Mouse (Mus musculus) olfactory bulb, adult 2 months (tissue): ENCODE measurements around the gene Slc1a5. TPM values are rescaled to one million over a fixed set of nuclear protein-coding genes. Genes with fewer than 3 reads are reported as not detected.

ENCODE experiments used
- H3K27ac ChIP-seq: fragments of 200-500 bp; 2 replicates; pipeline ENCODE4 v1.5.1; 2012; ENCODE audit warnings: low read depth, low read length; ENCODE audit not compliant: insufficient read depth
- H3K4me1 ChIP-seq: fragments of 200-500 bp; 2 replicates; pipeline ENCODE4 v1.6.1; 2012; ENCODE audit warnings: low read length; ENCODE audit not compliant: control insufficient read depth, insufficient read depth
- H3K4me3 ChIP-seq: fragments of 200-500 bp; 2 replicates; pipeline ENCODE4 v1.5.1; 2012; ENCODE audit warnings: mild to moderate bottlenecking, low read depth, low read length, moderate library complexity; ENCODE audit not compliant: insufficient read depth
- CTCF ChIP-seq: fragments of 200-500 bp; IDR thresholded peaks from 2 replicates; pipeline ENCODE4 v1.5.1; 2012; ENCODE audit warnings: low read depth, mild to moderate bottlenecking, low read length, moderate library complexity; ENCODE audit not compliant: insufficient read depth
- POLR2A ChIP-seq: fragments of 200-500 bp; IDR thresholded peaks from 2 replicates; pipeline ENCODE4 v1.6.1; 2012; ENCODE audit warnings: mild to moderate bottlenecking, low read depth, low read length, moderate library complexity; ENCODE audit not compliant: insufficient read depth
- WGBS: fragments of 180-500 bp; shearing (Covaris S2); methylation state at CpG from one replicate; pipeline ENCODE4 v1.1.7; 2018; 5-methylcytosine and 5-hydroxymethylcytosine counted together
- polyA plus RNA-seq: library from polyadenylated mRNA; stranded (reverse); fragments of >200 nt; gene quantifications from 2 replicates; pipeline ENCODE4 v1.2.4, GENCODE M21; 2012; ENCODE audit warnings: low replicate concordance; ENCODE audit not compliant: missing spikeins, insufficient read depth, insufficient read length

The Slc1a5 gene
- polyA plus RNA-seq, 1 experiment: not detected

DNA sequence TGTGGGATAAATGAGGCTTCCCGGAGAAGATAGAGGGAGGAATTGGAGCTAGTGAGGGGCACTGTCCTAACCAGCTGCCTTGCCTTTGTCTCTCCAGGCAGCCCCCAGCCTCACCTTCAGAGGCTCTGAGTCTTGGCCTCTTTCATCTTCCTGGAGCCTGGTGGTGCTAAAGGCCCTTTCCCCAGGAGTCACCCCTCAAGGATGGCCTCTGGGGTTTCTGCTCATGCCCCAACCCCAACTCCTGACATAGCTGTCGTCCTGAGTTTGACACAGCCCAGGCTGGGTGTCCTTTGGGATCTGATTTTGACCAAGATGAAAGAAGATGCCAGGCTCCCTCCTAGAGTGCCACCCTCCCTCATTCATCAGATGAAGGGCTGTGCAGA lies 59.0 kb downstream of the Slc1a5 start:
- Histone ChIP-seq H3K4me3 (no peak overlapping the region), H3K4me1 (peaks cover 43% of the 10 kb centered on the region), H3K27ac (no peak overlapping the region)
- 82% methylated on average over 2 of the region's 2 CpGs for WGBS
- no peak for TF ChIP-seq CTCF
- TF ChIP-seq POLR2A: no peak

DNA sequence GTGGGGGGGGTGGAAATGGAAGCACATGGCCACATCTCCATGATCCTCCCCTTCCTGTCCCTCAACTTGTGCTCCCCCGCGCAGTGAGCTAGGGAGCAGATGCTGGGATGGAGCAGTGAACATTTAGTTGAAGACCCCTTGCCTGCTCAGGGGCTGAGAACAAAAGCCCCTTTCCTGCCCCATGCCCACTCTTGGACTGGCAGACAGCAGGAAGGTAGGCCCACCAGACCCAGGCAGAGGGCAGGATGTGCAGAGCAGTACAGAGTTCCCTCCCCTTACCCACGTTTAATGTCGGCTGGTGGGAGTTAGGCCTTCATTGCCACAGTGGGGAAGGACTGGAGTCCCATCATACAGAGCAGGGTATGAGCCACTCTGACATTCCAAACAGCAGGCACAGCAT lies 59.9 kb downstream of the Slc1a5 start:
- Histone ChIP-seq H3K4me1 (peaks cover 48% of the 10 kb centered on the region), H3K27ac (no peak overlapping the region), H3K4me3 (no peak overlapping the region)
- WGBS: 71% methylated on average over 4 of the region's 4 CpGs
- TF ChIP-seq POLR2A (no peak), CTCF (no peak)

DNA sequence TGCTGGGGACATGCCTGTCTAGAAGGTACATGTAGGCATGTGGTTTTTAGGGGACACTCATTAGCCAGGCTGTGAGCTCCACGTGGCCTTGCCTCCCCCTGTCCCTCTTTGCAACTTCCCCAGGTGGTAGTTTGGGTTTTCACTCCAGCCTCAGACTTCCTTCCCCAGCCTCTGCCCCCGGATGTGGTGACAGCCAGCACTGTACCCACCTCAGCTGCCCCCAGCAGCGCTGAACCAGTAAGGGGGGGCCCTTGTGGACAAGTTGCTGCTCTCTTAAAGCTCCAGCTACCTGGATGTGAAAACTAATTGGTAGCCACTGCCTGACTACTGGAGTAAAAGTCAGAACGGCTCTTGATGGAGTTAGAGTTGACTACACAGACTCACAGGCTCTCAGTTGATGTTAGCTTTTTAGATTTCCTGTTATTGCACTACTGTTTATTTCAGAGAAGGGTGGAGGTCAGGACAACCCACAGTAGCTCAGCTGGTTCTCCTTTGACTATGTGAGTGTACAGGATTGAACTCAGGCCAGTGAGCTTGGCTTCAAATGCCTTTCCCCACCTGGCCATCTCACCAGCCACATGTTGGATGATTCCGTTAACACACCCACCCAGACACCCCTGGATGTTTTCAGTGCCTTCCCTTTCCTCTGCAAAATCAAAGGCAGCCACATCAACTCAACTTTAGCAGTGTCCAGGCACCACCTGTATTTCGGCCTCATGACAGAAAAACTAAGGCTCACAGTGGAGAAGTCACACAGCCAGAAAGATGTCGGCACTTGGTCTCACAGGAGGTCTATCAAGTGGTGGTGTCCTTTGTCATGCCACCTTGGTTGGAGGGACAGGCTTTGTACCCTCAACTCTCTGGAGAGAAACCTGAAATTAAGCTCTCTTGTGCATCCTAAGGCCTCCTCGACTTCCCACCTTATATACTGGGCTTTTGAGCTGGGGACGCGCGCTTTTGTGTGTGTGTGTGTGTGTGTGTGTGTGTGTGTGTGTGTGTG lies 60.7 kb downstream of the Slc1a5 start:
- H3K4me1 ChIP-seq: peaks cover 48% of the 10 kb centered on the region
- peak overlapping the region; percentile 53 for H3K4me3 ChIP-seq
- TF ChIP-seq POLR2A (no peak), CTCF (no peak)
- WGBS: 40% methylated on average over 11 of the region's 11 CpGs
- H3K27ac ChIP-seq: peak overlapping the region; percentile 16; the same call in 1 of the 2 replicates

DNA sequence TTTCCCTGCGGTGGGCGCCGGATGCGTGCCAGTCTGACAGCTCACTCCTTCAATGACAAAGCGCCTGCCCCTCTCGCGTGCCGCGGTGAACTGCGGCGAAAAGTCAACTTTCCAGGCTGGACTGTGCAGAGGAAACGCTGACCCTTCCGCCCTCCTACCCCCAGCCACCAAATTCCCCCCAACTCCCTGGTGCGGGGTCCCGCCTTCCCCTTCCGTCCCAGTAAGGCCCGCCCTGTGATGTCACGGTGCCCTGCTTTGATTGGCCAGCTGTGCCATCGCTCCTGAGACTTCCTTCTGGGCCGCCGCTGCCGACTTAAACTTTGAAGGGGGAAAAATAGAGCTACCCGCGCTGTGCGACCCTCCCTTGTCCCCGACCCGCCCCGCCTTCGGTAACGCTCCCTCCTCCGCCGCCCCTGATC lies 61.5 kb downstream of the Slc1a5 start, which contains the start of gene Prkd2:
Prkd2 (plus strand) TSS at position 258 of the 419 bp plus-strand sequence.
- H3K4me3 ChIP-seq: peak within 1 kb of the TSS; percentile 53
- TF ChIP-seq POLR2A: peak; percentile 26; the same call in 1 of the 2 replicates
- no peak for TF ChIP-seq CTCF
- peak within 1 kb of the TSS; percentile 16; the same call in 1 of the 2 replicates for H3K27ac ChIP-seq
- H3K4me1 ChIP-seq: peaks cover 46% of the 10 kb centered on the region
- under 1% methylated on average over 32 of the region's 32 CpGs for WGBS

DNA sequence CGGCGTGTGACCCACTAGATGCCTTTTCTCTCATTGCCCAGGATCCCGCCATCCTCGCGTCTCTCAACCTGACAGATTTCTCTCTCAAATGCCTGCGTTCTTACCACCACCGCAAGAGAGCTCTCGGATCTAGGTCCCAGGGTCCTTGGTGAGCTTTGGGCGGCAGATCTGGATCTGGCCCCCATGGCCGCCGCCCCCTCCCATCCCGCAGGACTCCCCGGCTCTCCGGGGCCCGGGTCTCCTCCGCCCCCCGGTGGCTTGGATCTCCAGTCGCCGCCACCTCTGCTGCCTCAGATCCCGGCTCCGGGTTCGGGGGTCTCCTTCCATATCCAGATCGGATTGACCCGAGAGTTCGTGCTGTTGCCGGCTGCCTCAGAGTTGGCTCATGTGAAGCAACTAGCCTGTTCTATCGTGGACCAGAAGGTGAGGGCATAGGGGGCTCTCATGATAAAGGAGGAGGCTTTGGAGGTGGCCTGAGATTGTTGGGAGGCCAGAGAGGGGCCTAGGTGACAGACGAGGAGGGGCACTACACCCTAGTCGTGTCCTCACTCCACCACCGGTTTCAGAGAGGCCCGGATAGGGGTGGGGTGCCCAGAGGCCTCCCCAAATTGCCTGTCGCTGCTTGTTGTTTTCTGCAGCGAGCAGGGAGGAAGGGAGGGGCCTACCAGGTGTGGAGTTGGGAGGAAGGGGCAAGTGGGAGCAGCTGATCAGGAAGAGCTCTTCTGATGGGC lies 62.5 kb downstream of the Slc1a5 start:
- WGBS: 6% methylated on average over 33 of the region's 33 CpGs
- Histone ChIP-seq H3K4me3 (peak overlapping the region; percentile 53), H3K27ac (no peak overlapping the region; the same call in 1 of the 2 replicates), H3K4me1 (peaks cover 37% of the 10 kb centered on the region)
- TF ChIP-seq POLR2A (no peak), CTCF (no peak)

DNA sequence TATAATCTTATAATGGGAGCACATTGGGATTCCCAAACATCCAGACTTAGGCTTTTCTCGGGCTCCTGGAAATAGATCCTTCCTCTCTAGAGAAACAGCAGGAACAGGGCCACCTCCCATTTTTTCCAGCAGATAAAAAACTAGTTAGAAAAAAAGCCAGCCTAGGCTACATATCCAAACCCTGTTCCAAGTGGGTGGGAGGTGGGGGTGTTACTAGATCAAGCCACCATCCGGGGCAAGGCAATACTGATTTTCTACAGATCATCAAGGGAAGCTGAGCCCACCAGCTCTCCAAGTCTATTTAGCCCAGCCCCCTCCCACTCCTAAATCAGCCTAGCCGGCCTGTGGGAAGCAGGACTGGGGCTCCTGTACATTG lies 63.5 kb downstream of the Slc1a5 start:
- TF ChIP-seq CTCF: no peak
- TF ChIP-seq POLR2A: no peak

DNA sequence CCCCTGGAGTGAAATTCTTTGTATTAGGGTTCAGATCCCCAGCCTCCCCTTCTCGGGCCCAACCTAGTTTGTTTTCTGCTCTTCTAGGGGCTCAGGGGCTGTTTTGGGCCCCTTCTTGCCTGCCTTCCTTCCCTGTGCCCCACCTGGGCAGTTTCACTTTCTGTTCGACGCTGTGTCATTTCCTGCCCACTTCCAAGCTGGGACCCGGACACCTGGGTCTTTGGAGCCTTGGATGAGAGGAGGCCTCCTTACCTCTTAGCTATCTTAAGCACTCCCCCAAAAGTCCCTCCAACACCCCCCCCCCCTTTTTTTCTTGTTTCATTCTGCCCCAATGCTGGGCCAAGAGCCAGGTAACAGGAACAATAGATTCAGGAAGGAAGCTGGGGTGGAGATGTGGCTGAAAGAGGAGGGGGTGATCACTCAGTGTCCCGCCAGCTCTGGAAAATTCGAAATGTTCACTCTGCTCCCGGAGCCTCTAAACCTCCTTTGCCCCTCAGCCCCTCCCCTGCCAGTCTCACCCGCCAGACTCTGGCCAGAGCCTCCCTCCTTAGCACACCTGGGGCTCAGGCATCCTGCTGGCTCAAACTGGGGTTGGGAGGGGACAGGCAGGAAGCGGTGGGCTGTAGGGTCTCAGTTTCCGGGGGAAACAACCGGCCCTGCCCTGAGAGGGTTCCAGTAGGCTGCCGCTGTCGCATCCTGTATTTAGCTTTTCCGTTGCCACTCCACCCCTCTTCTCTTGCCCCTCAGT lies 64.1 kb downstream of the Slc1a5 start:
- Histone ChIP-seq H3K27ac (no peak overlapping the region; the same call in 1 of the 2 replicates), H3K4me1 (peaks cover 35% of the 10 kb centered on the region), H3K4me3 (no peak overlapping the region; the same call in 1 of the 2 replicates)
- TF ChIP-seq POLR2A (no peak), CTCF (no peak)
- WGBS: 61% methylated on average over 14 of the region's 14 CpGs

More for the DNA sequence above, 63.5 kb downstream of the Slc1a5 start:
- peaks cover 35% of the 10 kb centered on the region for H3K4me1 ChIP-seq
- WGBS: 44% methylated on average over 3 of the region's 3 CpGs
- H3K27ac ChIP-seq: no peak overlapping the region; the same call in 1 of the 2 replicates
- H3K4me3 ChIP-seq: no peak overlapping the region

DNA sequence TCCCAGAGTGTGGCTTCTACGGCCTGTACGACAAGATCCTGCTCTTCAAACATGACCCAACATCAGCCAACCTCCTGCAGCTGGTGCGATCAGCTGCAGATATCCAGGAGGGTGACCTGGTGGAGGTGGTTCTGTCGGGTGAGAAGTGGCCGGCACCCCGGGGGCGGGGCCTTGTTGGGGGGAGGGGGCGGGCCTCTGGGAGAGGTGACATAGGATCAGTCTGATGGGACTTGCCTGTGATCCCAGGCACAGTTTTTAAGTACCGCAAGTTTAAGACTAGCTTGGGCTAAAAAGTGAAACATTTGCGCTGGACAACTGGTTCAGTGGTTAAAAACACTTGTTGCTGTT lies 64.7 kb downstream of the Slc1a5 start:
- TF ChIP-seq POLR2A (no peak), CTCF (no peak)
- 55% methylated on average over 10 of the region's 10 CpGs for WGBS
- Histone ChIP-seq H3K27ac (no peak overlapping the region), H3K4me3 (no peak overlapping the region; the same call in 1 of the 2 replicates), H3K4me1 (peaks cover 35% of the 10 kb centered on the region)
